Mouse (Mus musculus): ENCODE measurements around the gene Fcrls.
A peak's percentile ranks its signal among the peaks of the same experiment; 100 is the strongest.

The Fcrls gene

DNA sequence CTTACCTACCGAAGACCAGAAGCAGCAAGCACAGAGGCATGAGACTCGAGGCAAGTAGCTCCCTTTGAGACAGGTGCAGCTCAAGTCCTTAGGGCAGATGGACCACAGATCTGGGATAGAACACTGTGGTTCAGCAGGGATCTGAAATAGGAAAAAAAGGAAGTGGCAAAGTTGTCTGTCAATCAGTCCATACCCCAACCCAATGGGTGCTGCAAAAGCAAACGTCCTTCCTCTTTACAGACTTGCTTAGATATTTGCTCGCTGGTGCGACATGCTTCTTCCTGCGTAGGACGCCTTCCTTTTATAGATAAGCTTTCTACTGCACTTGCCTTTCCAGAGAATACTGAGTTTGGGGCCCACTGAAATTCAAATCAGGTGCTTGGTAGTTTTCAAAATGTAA lies at the start of gene Fcrls:
Gene Fcrls, minus strand, starts transcription at position 303 of the 400 bp plus-strand sequence.
- DNase-seq (ENCODE audit: low spot score in 2 of 2) = no peak

GRCm38 (mm10) chr3:87309922-87310321 lies 46.4 kb upstream of the Fcrls start:
- no peak for DNase-seq (ENCODE audit: low spot score in 2 of 2)

DNA sequence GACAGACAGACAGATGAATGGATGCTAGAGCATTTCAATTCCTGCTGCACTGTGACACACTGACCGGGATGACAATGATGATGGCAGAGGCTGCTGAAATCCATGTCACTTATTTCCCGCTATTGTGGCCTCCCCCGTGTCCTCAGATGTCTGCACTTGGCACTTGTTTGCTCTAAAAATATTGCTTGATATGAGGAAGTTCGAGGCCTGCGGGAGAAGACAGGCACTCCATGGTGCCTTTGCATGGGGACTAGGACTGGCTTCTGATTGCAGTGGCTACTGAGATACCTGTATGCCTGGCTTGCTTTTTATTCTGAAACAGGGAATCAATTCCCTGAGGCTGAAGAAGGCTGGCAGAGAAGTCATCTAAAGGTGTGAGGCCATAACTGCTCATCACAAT lies 36.4 kb upstream of the Fcrls start:
- DNase-seq (ENCODE audit: low spot score in 2 of 2) = no peak

DNA sequence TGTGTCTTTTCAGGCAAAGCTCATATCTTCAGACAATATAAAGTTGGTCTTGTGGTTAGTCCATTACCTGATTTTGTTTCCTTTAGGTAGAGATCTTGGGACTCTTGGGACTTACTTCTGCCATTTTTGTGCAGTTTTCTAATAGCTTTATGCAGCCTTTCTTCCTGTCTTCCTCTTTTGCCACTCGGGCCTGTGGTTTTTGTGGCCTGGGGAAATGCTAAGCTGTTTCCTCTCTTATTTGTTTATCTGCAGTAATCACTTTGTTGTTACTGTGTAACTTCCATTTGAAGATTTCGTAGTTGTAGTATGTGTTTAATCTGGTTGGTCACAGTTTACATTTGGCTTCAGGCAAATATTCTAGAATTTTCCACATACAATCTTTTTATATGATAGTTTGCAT lies 10.8 kb upstream of the Fcrls start:
- no peak for DNase-seq (ENCODE audit: low spot score in 2 of 2)

- DNase-seq (ENCODE audit: low spot score in 2 of 2) = no peak
These were observed 3.0 kb upstream of the Fcrls start for GRCm38 (mm10) chr3:87266581-87266980.

DNA sequence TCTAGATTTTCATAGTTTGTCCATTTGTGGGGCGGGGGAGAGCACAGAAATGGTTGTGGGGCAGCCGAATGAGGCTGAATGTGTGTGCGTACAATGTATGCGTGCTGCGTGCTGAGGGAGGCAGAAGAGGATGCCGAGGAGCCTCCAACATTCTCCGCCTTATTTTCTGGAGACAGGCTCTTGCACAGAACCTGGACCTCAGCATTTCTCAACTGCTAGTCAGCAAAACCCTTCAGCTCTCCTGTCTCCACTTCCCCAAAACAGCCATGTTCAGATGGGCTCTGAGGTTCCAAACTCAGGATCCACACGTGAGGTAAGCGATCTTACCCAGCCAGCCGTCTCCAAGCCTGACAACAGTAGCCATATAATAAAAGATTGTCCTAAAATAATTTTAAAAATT lies 8.3 kb downstream of the Fcrls start:
- no peak for DNase-seq (ENCODE audit: low spot score in 2 of 2)

- no peak for DNase-seq (ENCODE audit: low spot score in 2 of 2)
These were observed 14.0 kb downstream of the Fcrls start for GRCm38 (mm10) chr3:87249571-87249970.

GRCm38 (mm10) chr3:87247292-87247691 lies 16.2 kb downstream of the Fcrls start:
- no peak for DNase-seq (ENCODE audit: low spot score in 2 of 2)

DNA sequence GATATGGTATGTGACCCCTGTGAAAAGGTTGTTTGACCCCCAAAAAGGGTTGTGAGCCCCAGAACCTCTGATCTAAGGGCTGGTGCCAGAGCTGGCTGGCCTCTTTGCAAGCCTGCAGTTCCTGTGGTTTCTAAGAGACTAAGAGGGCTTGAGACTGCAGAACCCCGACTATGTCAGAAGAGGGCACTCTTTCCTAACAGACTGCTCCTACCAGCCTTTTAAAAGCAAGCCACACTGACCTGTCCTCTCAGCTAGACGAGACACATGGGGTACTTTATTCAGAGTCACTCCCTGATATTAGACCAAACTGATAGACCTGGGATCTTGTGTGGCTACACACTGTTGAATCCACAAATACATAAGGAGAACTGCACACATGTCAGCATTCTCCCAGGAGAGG lies 19.9 kb downstream of the Fcrls start:
- peak in 1 of 2 experiments; percentile 9 for DNase-seq (ENCODE audit: low spot score in 2 of 2)

DNA sequence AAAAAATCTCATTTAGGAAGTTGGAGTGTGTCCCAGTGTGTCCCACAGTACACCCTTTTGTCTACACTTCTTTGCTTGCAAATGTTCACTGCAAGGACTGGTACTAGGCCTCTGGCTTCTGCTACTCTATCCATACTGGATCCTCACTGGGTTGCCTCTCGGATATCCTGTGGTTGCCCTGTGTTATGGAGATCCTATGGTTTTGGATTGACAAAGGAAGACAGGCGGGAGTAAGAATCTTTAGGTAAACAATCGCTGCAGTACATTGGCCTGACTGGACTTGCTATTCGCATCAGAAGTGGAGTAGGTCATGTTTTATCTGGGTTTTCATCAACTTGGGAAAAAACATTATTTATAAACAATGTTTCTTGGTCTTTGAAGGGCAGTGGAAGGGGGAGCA lies 22.6 kb downstream of the Fcrls start:
- DNase-seq (ENCODE audit: low spot score in 2 of 2) = no peak

- DNase-seq (ENCODE audit: low spot score in 2 of 2) = no peak
These were observed 39.9 kb downstream of the Fcrls start for GRCm38 (mm10) chr3:87223636-87224035.

DNA sequence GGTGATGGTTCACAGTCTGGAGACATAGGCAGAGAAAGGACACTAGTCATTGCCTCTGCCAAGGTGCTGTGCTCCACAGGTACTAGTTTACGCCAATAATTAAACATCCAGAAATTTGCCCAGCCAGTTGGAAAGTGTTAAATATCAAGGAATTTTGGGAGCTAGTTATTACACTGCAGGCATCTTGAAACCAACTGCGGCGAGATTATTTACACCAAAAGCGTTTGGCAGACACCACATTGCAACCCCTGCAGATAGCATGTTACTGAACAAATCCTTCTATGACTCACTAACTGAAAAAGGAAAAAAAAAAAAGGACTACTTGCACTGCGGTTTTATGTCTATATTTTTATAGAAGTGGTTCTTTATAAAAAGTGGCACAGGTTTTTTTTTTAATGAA lies 41.2 kb downstream of the Fcrls start:
- DNase-seq (ENCODE audit: low spot score in 2 of 2) = no peak

GRCm38 (mm10) chr3:87215176-87215575 lies 48.4 kb downstream of the Fcrls start:
- DNase-seq (ENCODE audit: low spot score in 2 of 2) = no peak

GRCm38 (mm10) chr3:87214221-87214864 lies 49.2 kb downstream of the Fcrls start:
- DNase-seq (ENCODE audit: low spot score in 2 of 2) = no peak

- DNase-seq (ENCODE audit: low spot score in 2 of 2) = no peak
These were observed 57.0 kb downstream of the Fcrls start for GRCm38 (mm10) chr3:87206336-87207075.

Measured in thymus, postnatal 10 days (tissue).